Mouse (Mus musculus) olfactory bulb, adult 2 months (tissue): ENCODE data around the gene Olfr871.

Experiments used
- CTCF ChIP-seq: fragments of 200-500 bp; IDR thresholded peaks from 2 replicates; pipeline ENCODE4 v1.5.1; 2012; ENCODE audit warnings: low read depth, mild to moderate bottlenecking, low read length, moderate library complexity; ENCODE audit not compliant: insufficient read depth
- POLR2A ChIP-seq: fragments of 200-500 bp; IDR thresholded peaks from 2 replicates; pipeline ENCODE4 v1.6.1; 2012; ENCODE audit warnings: mild to moderate bottlenecking, low read depth, low read length, moderate library complexity; ENCODE audit not compliant: insufficient read depth

- TF ChIP-seq POLR2A: no peak
- TF ChIP-seq CTCF: no peak
Measured at GRCm38 (mm10) chr9:20173957-20174356, 38.0 kb upstream of the Olfr871 start, which contains the start of gene Olfr870.
